In the genomic region with DNA sequence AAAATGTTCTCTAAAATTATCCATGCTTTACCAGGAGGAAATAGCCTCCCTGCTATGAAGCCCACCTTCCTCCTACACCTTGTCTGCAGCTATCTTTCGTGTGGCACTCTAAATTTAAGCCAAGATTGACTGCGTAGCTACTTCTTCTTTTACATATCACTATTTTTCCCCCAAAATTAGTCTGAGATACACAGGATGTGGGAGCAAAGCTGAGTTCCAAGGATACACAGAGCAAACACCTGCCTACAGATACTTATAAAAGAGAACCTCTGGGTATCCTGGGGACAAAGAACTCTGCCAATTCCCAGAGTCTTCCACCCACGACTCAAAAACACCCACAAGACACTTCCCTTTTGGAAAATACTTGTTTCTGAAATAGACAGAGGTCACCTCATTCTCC, we compare ENCODE assay signal across 16 mouse cellular contexts.
DNase-seq lines count a peak whose midpoint lies in the region; ATAC-seq lines count a peak whose summit lies in the region.
"Had no signal": no experiment of that assay in that cellular context is flagged by ENCODE, and none has a peak within 500 bp of the region (broad histone marks: within the 10 kb centered on the region; RNA-seq: fewer than 3 reads in every experiment).

No protein-coding gene starts in this region.

- peak; percentile 88 for ATAC-seq in frontal cortex, adult (ENCODE audit: low TSS enrichment)
- ATAC-seq: activated CD4-positive, CD25-positive, alpha-beta regulatory T cell, adult 4 months; CD4-positive, CD25-positive, alpha-beta regulatory T cell, adult 4 months; forebrain, embryonic 13.5 days; forebrain, embryonic 15.5 days; forebrain, postnatal 0 days; Patski had no signal

- no peak for DNase-seq in frontal cortex, postnatal 10 days (ENCODE audit: low spot score in 2 of 2)
- peak; percentile 13 to 22 for DNase-seq in left cerebral cortex, adult 9 months (ENCODE audit: low spot score in 2 of 2)
- DNase-seq in left cerebral cortex, postnatal 4 days: no peak
- peak; percentile 68 for DNase-seq in brain, adult 2 months (ENCODE audit: low read depth, low spot score)
- DNase-seq in heart, adult 11 months: no peak
- DNase-seq: adrenal gland, adult 8-10 months; adrenal gland, postnatal 14 days; adrenal gland, postnatal 36 days; B cell, adult 2 months; forebrain, postnatal 0 days had no signal

- intact Hi-C loops in left cerebral cortex, postnatal 4 days (cut with DNase I): no loop called here

Comparison
In these comparisons a context has a peak if more than half of its experiments do, and no peak if none do; other contexts are left out.
1. DNase-seq: peak in left cerebral cortex, adult 9 months (2 of 2) and brain, adult 2 months (single experiment); none in frontal cortex, postnatal 10 days (0 of 2), left cerebral cortex, postnatal 4 days (single experiment) and heart, adult 11 months (single experiment).